8 mouse cellular contexts compared by ENCODE assay signal in the genomic region with DNA sequence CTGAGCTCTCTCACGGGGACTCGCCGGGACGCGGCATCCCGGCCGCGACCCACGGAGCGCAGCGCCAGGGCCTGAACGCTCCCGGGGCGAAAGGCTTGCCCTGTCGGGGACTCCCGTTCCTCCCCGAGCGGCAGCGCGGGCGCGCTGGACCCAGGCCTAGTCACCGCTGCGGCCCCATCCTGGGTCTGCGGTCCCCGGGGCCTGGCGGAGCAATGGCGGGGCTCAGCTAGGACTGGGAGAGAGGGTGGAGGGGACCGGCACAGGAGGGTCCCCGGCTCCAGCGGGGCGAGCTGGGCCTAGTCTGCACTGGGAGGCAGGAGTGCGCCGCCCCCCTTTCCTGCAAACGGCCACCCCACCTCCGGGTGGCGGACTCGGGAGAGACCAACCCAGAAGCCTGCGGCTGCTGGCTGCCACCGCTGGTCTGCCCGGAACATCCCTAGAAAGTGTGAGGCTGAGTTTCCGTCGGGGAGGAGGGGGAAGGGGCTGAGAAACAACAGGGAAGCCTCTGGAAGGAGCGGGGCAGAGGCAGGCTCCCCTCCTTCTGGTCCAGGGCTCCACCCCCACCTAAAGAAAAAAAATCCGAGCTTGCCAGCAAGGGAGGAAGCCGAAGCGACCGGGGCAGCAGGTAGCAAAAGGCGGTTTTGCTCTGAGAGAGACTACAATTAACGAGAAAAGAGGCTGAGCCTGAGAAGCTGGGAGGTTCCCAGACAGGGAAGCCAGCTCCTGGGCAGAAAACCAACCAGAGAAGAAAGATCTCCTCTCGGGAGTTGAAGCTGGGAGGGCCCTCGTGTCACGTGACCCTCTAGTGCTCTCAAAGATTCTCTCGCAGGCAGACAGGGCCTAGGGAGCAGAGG.
A peak's percentile ranks its signal among the peaks of the same experiment; 100 is the strongest.
DNase-seq lines count a peak whose midpoint lies in the region; ATAC-seq lines count a peak whose summit lies in the region.

No protein-coding gene starts in this region.

- ATAC-seq in erythroblast, adult 5-6 weeks (replicated peaks; ENCODE audit: low FRiP score, poor library complexity, severe bottlenecking) = no peak
- peak; percentile 84 for ATAC-seq in limb, embryonic 11.5 days (ENCODE audit: insufficient number of reproducible peaks, low FRiP score, low TSS enrichment, low read depth)
- ATAC-seq in midbrain, embryonic 15.5 days (replicated peaks) = peak; percentile 76

- H3K4me1 ChIP-seq in erythroblast, embryonic 14.5 days (ENCODE audit: control insufficient read depth) = no peaks in the 10 kb centered on the region; the same call in none of the 2 replicates
- H3K4me1 ChIP-seq in embryonic facial prominence, embryonic 10.5 days = peaks cover 33% of the 10 kb centered on the region
- peaks cover 8% of the 10 kb centered on the region for H3K4me1 ChIP-seq in limb, embryonic 11.5 days (ENCODE audit: control insufficient read depth, insufficient read depth, low read length)
- peaks cover 34% of the 10 kb centered on the region for H3K4me1 ChIP-seq in midbrain, embryonic 15.5 days

- H3K4me3 ChIP-seq in erythroblast, embryonic 14.5 days (replicated peaks) = peak overlapping the region; percentile 50
- H3K4me3 ChIP-seq in embryonic facial prominence, embryonic 10.5 days = peak overlapping the region; percentile 92
- H3K4me3 ChIP-seq in limb, embryonic 11.5 days (ENCODE audit: low read depth, low read length) = peak overlapping the region; percentile 69
- peak overlapping the region; percentile 60 for H3K4me3 ChIP-seq in midbrain, embryonic 15.5 days

- peak; percentile 85 for DNase-seq in embryonic facial prominence, embryonic 10.5 days (ENCODE audit: low spot score)
- peak; percentile 86 to 92 for DNase-seq in heart, adult 18-20 months
- peak; percentile 85 for DNase-seq in kidney, adult 18-20 months
- DNase-seq in limb, embryonic 11.5 days (ENCODE audit: low spot score) = peak; percentile 84
- DNase-seq in splenic B cell, adult 2 months (ENCODE audit: low read depth, low spot score) = peak; percentile 56

- peak overlapping the region; percentile 79 for H3K4me2 ChIP-seq in limb, embryonic 11.5 days (ENCODE audit: low read depth, severe bottlenecking)
- peak overlapping the region; percentile 88 for H3K4me2 ChIP-seq in midbrain, embryonic 15.5 days

- H3K27ac ChIP-seq in embryonic facial prominence, embryonic 10.5 days (replicated peaks) = peak overlapping the region; percentile 99
- H3K27ac ChIP-seq in limb, embryonic 11.5 days (replicated peaks; ENCODE audit: low read depth, low read length) = peak overlapping the region; percentile 99
- peak overlapping the region; percentile 99 for H3K27ac ChIP-seq in midbrain, embryonic 15.5 days

- peak overlapping the region; percentile 95 for H3K9ac ChIP-seq in limb, embryonic 11.5 days (ENCODE audit: low read length)
- H3K9ac ChIP-seq in midbrain, embryonic 15.5 days = peak overlapping the region; percentile 95

- H3K36me3 ChIP-seq in erythroblast, embryonic 14.5 days (ENCODE audit: control insufficient read depth) = no peaks in the 10 kb centered on the region
- H3K36me3 ChIP-seq in embryonic facial prominence, embryonic 10.5 days (replicated peaks) = no peaks in the 10 kb centered on the region
- no peaks in the 10 kb centered on the region for H3K36me3 ChIP-seq in limb, embryonic 11.5 days (ENCODE audit: control insufficient read depth, insufficient read depth, low read length)
- no peaks in the 10 kb centered on the region for H3K36me3 ChIP-seq in midbrain, embryonic 15.5 days (replicated peaks)
- no peaks in the 10 kb centered on the region for H3K36me3 ChIP-seq in splenic B cell, adult 2 months (ENCODE audit: control insufficient read depth, insufficient read depth, low read length, poor library complexity, severe bottlenecking)

- peaks cover 40% of the 10 kb centered on the region for H3K27me3 ChIP-seq in erythroblast, embryonic 14.5 days (ENCODE audit: control insufficient read depth)
- peaks cover 12% of the 10 kb centered on the region for H3K27me3 ChIP-seq in embryonic facial prominence, embryonic 10.5 days (replicated peaks; ENCODE audit: low read depth, poor library complexity, severe bottlenecking)
- no peaks in the 10 kb centered on the region for H3K27me3 ChIP-seq in limb, embryonic 11.5 days (ENCODE audit: control insufficient read depth, insufficient read depth, low read length)
- no peaks in the 10 kb centered on the region for H3K27me3 ChIP-seq in midbrain, embryonic 15.5 days (replicated peaks)
- no peaks in the 10 kb centered on the region for H3K27me3 ChIP-seq in splenic B cell, adult 2 months (ENCODE audit: control insufficient read depth, insufficient read depth, low read length, poor library complexity, severe bottlenecking)

- under 1% methylated on average over 54 of the region's 54 CpGs for WGBS in embryonic facial prominence, embryonic 10.5 days
- 1% methylated on average over 46 of the region's 54 CpGs for WGBS in limb, embryonic 11.5 days
- WGBS in midbrain, embryonic 15.5 days = under 1% methylated on average over 53 of the region's 54 CpGs

- H3K9me3 ChIP-seq in erythroblast, embryonic 14.5 days (ENCODE audit: control insufficient read depth, low read length) = no peaks in the 10 kb centered on the region; the same call in 1 of the 2 replicates
- H3K9me3 ChIP-seq in embryonic facial prominence, embryonic 10.5 days = no peaks in the 10 kb centered on the region
- no peaks in the 10 kb centered on the region for H3K9me3 ChIP-seq in limb, embryonic 11.5 days (ENCODE audit: control insufficient read depth, low read length)
- H3K9me3 ChIP-seq in midbrain, embryonic 15.5 days = no peaks in the 10 kb centered on the region
